Mouse (Mus musculus): ENCODE results near the gene Bbs7.

DNA sequence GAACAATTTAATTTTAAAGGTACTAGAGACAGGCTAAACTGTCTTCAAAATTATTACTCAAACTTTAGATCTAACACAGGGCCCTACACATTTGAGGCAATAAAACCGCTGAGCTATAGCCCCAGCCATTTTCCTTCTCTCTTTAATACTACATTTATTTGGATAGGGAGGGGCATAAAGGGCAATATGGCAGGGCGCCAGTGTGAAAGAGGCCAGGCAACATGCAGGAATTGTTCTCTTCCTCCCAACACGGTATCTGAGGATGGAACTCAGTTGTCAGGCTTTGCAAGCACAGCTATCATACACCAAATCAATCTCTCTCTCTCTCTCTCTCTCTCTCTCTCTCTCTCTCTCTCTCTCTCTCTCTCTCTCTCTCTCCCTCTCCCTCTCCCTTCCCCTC lies 14.5 kb downstream of the Bbs7 start:
- TF ChIP-seq CTCF (conservative IDR thresholded peaks at IDR 0.05; ENCODE audit: low read length): no peak
- no peak for TF ChIP-seq POU5F1 (IDR thresholded peaks at IDR 0.05; ENCODE audit: borderline replicate concordance, low read length)

All from E14TG2a.4 (cell line).